Mouse (Mus musculus) MEL (cell line): Measurements from ENCODE around the gene Dnaja1. TPM values are rescaled to one million over a fixed set of nuclear protein-coding genes. Genes with fewer than 3 reads are reported as not detected.
A peak's percentile ranks its signal among the peaks of the same experiment; 100 is the strongest.

ENCODE experiments used
- DNase-seq: peaks from one replicate; pipeline ENCODE4 v3.0.0; 2011; ENCODE audit warnings: low read depth, low spot score
- H3K27ac ChIP-seq: 2 replicates; pipeline ENCODE4 v1.5.1; 2012; ENCODE audit warnings: low read depth, mild to moderate bottlenecking, control low read depth, low read length, moderate library complexity; ENCODE audit not compliant: control insufficient read depth
- H3K27me3 ChIP-seq, 2 experiments: fragments of 150-350 bp in 1 of 2; sonication (generic) in 1 of 2; 2 replicates each; pipeline ENCODE4 v1.6.1; 2012; ENCODE audit warnings: low read length in 2 of 2, mild to moderate bottlenecking in 2 of 2, improper control_type of control experiment in 1 of 2, moderate library complexity in 1 of 2; ENCODE audit not compliant: insufficient read depth in 2 of 2, control insufficient read depth in 1 of 2
- H3K36me3 ChIP-seq, 2 experiments: 2 replicates each; pipeline ENCODE4 v1.6.1; 2012 to 2014; ENCODE audit warnings: low read length in 2 of 2, improper control_type of control experiment in 1 of 2, inconsistent platforms in 1 of 2, mild to moderate bottlenecking in 1 of 2; ENCODE audit not compliant: insufficient read depth in 2 of 2, control insufficient read depth in 1 of 2
- H3K4me1 ChIP-seq, 2 experiments: fragments of 150-350 bp in 1 of 2; sonication (generic) in 1 of 2; 2 replicates each; pipeline ENCODE4 v1.6.1; 2012; ENCODE audit warnings: low read length in 2 of 2, improper control_type of control experiment in 1 of 2, mild to moderate bottlenecking in 1 of 2; ENCODE audit not compliant: insufficient read depth in 2 of 2, control insufficient read depth in 1 of 2
- H3K4me3 ChIP-seq, 2 experiments: fragments of 150-350 bp in 1 of 2; sonication (generic) in 1 of 2; 2 replicates each; pipeline ENCODE4 v1.5.1; 2012; ENCODE audit warnings: low read depth in 2 of 2, low read length in 2 of 2, mild to moderate bottlenecking in 2 of 2, moderate library complexity in 2 of 2, control low read depth in 1 of 2, improper control_type of control experiment in 1 of 2; ENCODE audit not compliant: control insufficient read depth in 1 of 2, insufficient read depth in 1 of 2
- H3K79me2 ChIP-seq: 2 replicates; pipeline ENCODE4 v1.6.1; 2012; ENCODE audit warnings: mild to moderate bottlenecking, low read length, moderate library complexity; ENCODE audit not compliant: control insufficient read depth, poor library complexity, insufficient read depth
- H3K9ac ChIP-seq: 2 replicates; pipeline ENCODE4 v1.6.1; 2012; ENCODE audit warnings: low read depth, mild to moderate bottlenecking, control low read depth, low read length, moderate library complexity; ENCODE audit not compliant: control insufficient read depth, poor library complexity, severe bottlenecking
- H3K9me3 ChIP-seq: fragments of 150-350 bp; sonication (generic); replicated peaks from 2 replicates; pipeline ENCODE4 v1.6.1; 2012; ENCODE audit warnings: mild to moderate bottlenecking, low read length, improper control_type of control experiment, moderate library complexity; ENCODE audit not compliant: insufficient read depth
- BHLHE40 ChIP-seq: IDR thresholded peaks from 2 replicates; pipeline ENCODE4 v1.6.1; 2012; ENCODE audit warnings: low read depth, mild to moderate bottlenecking, inconsistent platforms, low read length, improper control_type of control experiment, borderline replicate concordance
- CHD2 ChIP-seq: IDR thresholded peaks from 2 replicates; pipeline ENCODE4 v1.6.1; 2011; ENCODE audit warnings: low read length, improper control_type of control experiment
- E2F4 ChIP-seq: IDR thresholded peaks from 2 replicates; pipeline ENCODE4 v1.6.1; 2011; ENCODE audit warnings: low read depth, low read length, improper control_type of control experiment, borderline replicate concordance
- ELF1 ChIP-seq: IDR thresholded peaks from 2 replicates; pipeline ENCODE4 v1.6.1; 2014; ENCODE audit warnings: low read depth, mild to moderate bottlenecking, inconsistent platforms, low read length, improper control_type of control experiment, moderate library complexity
- EP300 ChIP-seq, 2 experiments: IDR thresholded peaks; 2 replicates each; pipeline ENCODE4 v1.6.1; 2011; ENCODE audit warnings: improper control_type of control experiment in 2 of 2, low read length in 2 of 2, low read depth in 1 of 2, mild to moderate bottlenecking in 1 of 2
- ETS1 ChIP-seq: IDR thresholded peaks from 2 replicates; pipeline ENCODE4 v1.6.1; 2012; ENCODE audit warnings: low read depth, mild to moderate bottlenecking, inconsistent platforms, low read length, improper control_type of control experiment, moderate library complexity
- GABPA ChIP-seq: IDR thresholded peaks from 2 replicates; pipeline ENCODE4 v1.6.1; 2012; ENCODE audit warnings: low read depth, mild to moderate bottlenecking, inconsistent platforms, low read length, improper control_type of control experiment, moderate library complexity
- GATA1 ChIP-seq: IDR thresholded peaks from 2 replicates; pipeline ENCODE4 v1.6.1; 2011; ENCODE audit warnings: low read depth, low read length, improper control_type of control experiment
- JUND ChIP-seq: IDR thresholded peaks from 2 replicates; pipeline ENCODE4 v1.6.1; 2011; ENCODE audit warnings: low read depth, mild to moderate bottlenecking, improper control_type of control experiment, low read length
- MAFK ChIP-seq: IDR thresholded peaks from 2 replicates; pipeline ENCODE4 v1.6.1; 2011; ENCODE audit warnings: low read depth, mild to moderate bottlenecking, low read length, improper control_type of control experiment, borderline replicate concordance
- MAX ChIP-seq: IDR thresholded peaks from 2 replicates; pipeline ENCODE4 v1.6.1; 2011; ENCODE audit warnings: low read length, improper control_type of control experiment
- MAZ ChIP-seq: IDR thresholded peaks from 2 replicates; pipeline ENCODE4 v1.6.1; 2012; ENCODE audit warnings: low read depth, mild to moderate bottlenecking, inconsistent platforms, low read length, improper control_type of control experiment
- MEF2A ChIP-seq: IDR thresholded peaks from 2 replicates; pipeline ENCODE4 v1.6.1; 2014; ENCODE audit warnings: low read depth, mild to moderate bottlenecking, inconsistent platforms, low read length, improper control_type of control experiment; ENCODE audit not compliant: poor library complexity, insufficient replicate concordance, severe bottlenecking; ENCODE audit errors: extremely low read depth
- MXI1 ChIP-seq: IDR thresholded peaks from 2 replicates; pipeline ENCODE4 v1.6.1; 2011; ENCODE audit warnings: mild to moderate bottlenecking, low read depth, low read length, improper control_type of control experiment
- MYB ChIP-seq: IDR thresholded peaks from 2 replicates; pipeline ENCODE4 v1.6.1; 2011; ENCODE audit warnings: mild to moderate bottlenecking, low read depth, low read length, improper control_type of control experiment
- MYC ChIP-seq: IDR thresholded peaks from 2 replicates; pipeline ENCODE4 v1.6.1; 2011; ENCODE audit warnings: low read depth, mild to moderate bottlenecking, low read length, improper control_type of control experiment, moderate library complexity
- NELFE ChIP-seq: IDR thresholded peaks from 2 replicates; pipeline ENCODE4 v1.6.1; 2011; ENCODE audit warnings: low read depth, low read length, improper control_type of control experiment
- NRF1 ChIP-seq: IDR thresholded peaks from 2 replicates; pipeline ENCODE4 v1.6.1; 2014; ENCODE audit warnings: low read depth, mild to moderate bottlenecking, inconsistent platforms, low read length, improper control_type of control experiment, moderate library complexity; ENCODE audit not compliant: poor library complexity, insufficient read depth, severe bottlenecking
- POLR2A ChIP-seq, 2 experiments: IDR thresholded peaks; 2 replicates each; pipeline ENCODE4 v1.6.1; 2011 to 2012; ENCODE audit warnings: low read length in 2 of 2, mild to moderate bottlenecking in 2 of 2, control low read depth in 1 of 2, improper control_type of control experiment in 1 of 2, low read depth in 1 of 2, moderate library complexity in 1 of 2; ENCODE audit not compliant: control insufficient read depth in 1 of 2, insufficient read depth in 1 of 2, poor library complexity in 1 of 2
- POLR2AphosphoS2 ChIP-seq: IDR thresholded peaks from 2 replicates; pipeline ENCODE4 v1.6.1; 2011; ENCODE audit warnings: low read length, improper control_type of control experiment
- RAD21 ChIP-seq: IDR thresholded peaks from 2 replicates; pipeline ENCODE4 v1.6.1; 2011; ENCODE audit warnings: mild to moderate bottlenecking, low read depth, low read length, improper control_type of control experiment
- RCOR1 ChIP-seq: IDR thresholded peaks from 2 replicates; pipeline ENCODE4 v1.6.1; 2012; ENCODE audit warnings: low read depth, mild to moderate bottlenecking, inconsistent platforms, low read length, improper control_type of control experiment
- SIN3A ChIP-seq: IDR thresholded peaks from 2 replicates; pipeline ENCODE4 v1.6.1; 2012; ENCODE audit warnings: low read length, improper control_type of control experiment, inconsistent platforms
- SMC3 ChIP-seq: IDR thresholded peaks from 2 replicates; pipeline ENCODE4 v1.6.1; 2011; ENCODE audit warnings: low read depth, low read length, improper control_type of control experiment
- TAL1 ChIP-seq: IDR thresholded peaks from 2 replicates; pipeline ENCODE4 v1.6.1; 2012; ENCODE audit warnings: mild to moderate bottlenecking, inconsistent platforms, low read length, moderate library complexity, mixed read lengths
- TBP ChIP-seq: IDR thresholded peaks from 2 replicates; pipeline ENCODE4 v1.8.0; 2011; ENCODE audit warnings: low read depth, low read length, improper control_type of control experiment
- TCF12 ChIP-seq: IDR thresholded peaks from 2 replicates; pipeline ENCODE4 v1.6.1; 2014; ENCODE audit warnings: low read depth, mild to moderate bottlenecking, inconsistent platforms, low read length, improper control_type of control experiment, moderate library complexity
- USF2 ChIP-seq, 2 experiments: IDR thresholded peaks; 2 replicates each; pipeline ENCODE4 v1.6.1; 2011 to 2012; ENCODE audit warnings: improper control_type of control experiment in 2 of 2, low read length in 2 of 2, borderline replicate concordance in 1 of 2, inconsistent platforms in 1 of 2, low read depth in 1 of 2, mild to moderate bottlenecking in 1 of 2; ENCODE audit not compliant: insufficient read depth in 1 of 2
- ZC3H11A ChIP-seq: IDR thresholded peaks from 2 replicates; pipeline ENCODE4 v1.6.1; 2012; ENCODE audit warnings: low read depth, mild to moderate bottlenecking, inconsistent platforms, low read length, improper control_type of control experiment
- ZKSCAN1 ChIP-seq: IDR thresholded peaks from 2 replicates; pipeline ENCODE4 v1.6.1; 2012; ENCODE audit warnings: low read depth, mild to moderate bottlenecking, inconsistent platforms, low read length, improper control_type of control experiment, moderate library complexity
- ZMIZ1 ChIP-seq: IDR thresholded peaks from 2 replicates; pipeline ENCODE4 v1.6.1; 2012; ENCODE audit warnings: low read depth, mild to moderate bottlenecking, inconsistent platforms, low read length, improper control_type of control experiment, moderate library complexity
- polyA plus RNA-seq, 2 experiments: library from polyadenylated mRNA; stranded (reverse) in 1 of 2; unstranded in 1 of 2; fragments of >175 nt in 1 of 2; fragments of >200 nt in 1 of 2; gene quantifications; 2 replicates each; pipeline versions ENCODE4 v1.2.1 to v1.2.4; 2012; ENCODE audit warnings: low replicate concordance in 2 of 2, low read depth in 1 of 2; ENCODE audit not compliant: insufficient read length in 2 of 2, insufficient read depth in 1 of 2, missing spikeins in 1 of 2
- total RNA-seq: library from RNA; depleted of rRNA; stranded (reverse); fragments of 300-350 nt; gene quantifications from 2 replicates; pipeline ENCODE4 v1.2.3, GENCODE M21; 2012

The Dnaja1 gene
- total and polyA plus RNA-seq, 3 experiments, result 108 to 482 (median 355) TPM

DNA sequence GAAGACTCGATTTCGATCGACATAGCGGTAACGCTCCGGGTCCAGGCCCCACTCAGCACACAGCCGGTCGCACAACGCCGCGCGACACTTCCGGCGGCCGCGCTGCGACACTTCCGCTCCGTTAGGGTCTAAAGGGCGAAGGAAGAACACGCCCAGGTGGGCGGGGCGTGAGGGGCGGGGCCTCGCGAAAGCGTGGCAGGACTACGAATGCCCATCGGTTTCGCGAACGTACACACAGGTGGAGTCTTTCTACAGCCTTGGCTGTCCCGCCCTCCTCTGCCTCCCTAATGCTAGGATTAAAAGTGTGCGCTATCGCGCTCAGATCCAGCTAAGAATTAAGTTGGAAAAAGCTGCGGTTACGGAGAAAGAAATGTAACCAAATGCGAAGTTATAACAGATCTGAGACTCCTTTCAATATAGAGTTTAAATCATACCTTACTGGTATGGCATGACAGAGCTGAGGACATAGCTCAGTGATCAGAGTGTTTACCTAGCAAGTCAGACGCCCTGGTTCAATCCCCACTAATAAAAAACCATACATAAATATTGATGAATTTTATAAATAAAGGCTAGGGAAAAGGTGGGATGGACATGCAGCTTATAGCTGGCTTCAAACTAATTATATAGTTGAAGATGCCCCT lies 36.0 kb downstream of the Dnaja1 start, which contains the start of gene Smu1 (continued):
- TF ChIP-seq POLR2AphosphoS2, result 0 out of 2 replicates have a peak, but pooled peaks have one; percentile 45
- no peak for TF ChIP-seq CHD2
- no peak for TF ChIP-seq GABPA
- TF ChIP-seq NRF1, result no peak
- TF ChIP-seq MYC, result peak; percentile 78; the same call in 1 of the 2 replicates
- no peak for TF ChIP-seq E2F4
- TF ChIP-seq ELF1, result peak; percentile 76; the same call in 1 of the 2 replicates
- TF ChIP-seq MEF2A, result no peak
- TF ChIP-seq JUND, result no peak
- 0 out of 2 replicates have a peak, but pooled peaks have one; percentile 54 for TF ChIP-seq ZMIZ1
- TF ChIP-seq MAFK, result no peak
- TF ChIP-seq NELFE, result peak; percentile 58
- no peak; the same call in 1 of the 2 replicates for TF ChIP-seq SMC3

DNA sequence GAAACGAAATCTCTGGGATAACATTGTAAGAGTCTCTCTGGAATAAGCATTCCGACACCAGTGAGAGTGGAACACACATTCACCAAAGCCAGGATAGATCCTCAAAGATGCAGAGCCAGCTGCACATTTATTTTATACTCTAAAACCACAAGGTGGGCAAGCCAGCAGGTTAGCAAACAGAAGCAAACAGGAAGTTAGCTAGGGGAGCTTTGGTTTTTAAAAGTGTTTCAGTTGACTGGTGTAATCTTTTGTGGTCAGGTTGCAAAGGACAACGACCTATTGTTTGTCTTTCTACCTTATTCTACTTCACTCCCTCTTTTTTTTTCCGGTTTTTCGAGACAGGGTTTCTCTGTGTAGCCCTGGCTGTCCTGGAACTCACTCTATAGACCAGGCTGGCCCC lies 37.9 kb downstream of the Dnaja1 start:
- H3K9ac ChIP-seq, result no peak overlapping the region
- DNase-seq, result peak; percentile 65
- H3K36me3 ChIP-seq, result peaks cover 3 to 13% of the 10 kb centered on the region in 2 experiments; a peak in 2 of 4 replicates
- no peaks in the 10 kb centered on the region; a peak in 1 of 4 replicates for H3K27me3 ChIP-seq
- H3K79me2 ChIP-seq, result peaks cover 12% of the 10 kb centered on the region
- H3K4me3 ChIP-seq, result 0 out of 4 replicates have a peak overlapping the region, but pooled peaks of 1 of the 2 experiments have one; percentile 9
- no peak overlapping the region for H3K27ac ChIP-seq
- H3K9me3 ChIP-seq, result no peaks in the 10 kb centered on the region
- peaks cover 0 to 14% of the 10 kb centered on the region in 2 experiments; a peak in 2 of 4 replicates for H3K4me1 ChIP-seq
- TF ChIP-seq NELFE (no peak), POLR2A (IDR thresholded peaks at IDR 0.05; ENCODE audit: control insufficient read depth in 1 of 2, insufficient read depth in 1 of 2, low read depth in 1 of 2, low read length in 2 of 2, poor library complexity in 1 of 2) (no peak), MYB (peak; percentile 42; the same call in 1 of the 2 replicates), MXI1 (no peak), E2F4 (no peak), ZC3H11A (no peak), RAD21 (no peak), BHLHE40 (no peak), MAFK (no peak), JUND (no peak), ELF1 (no peak), ZKSCAN1 (no peak), ETS1 (0 out of 2 replicates have a peak, but pooled peaks have one; percentile 33), SIN3A (peak; percentile 40; the same call in 1 of the 2 replicates), NRF1 (no peak), EP300 (IDR thresholded peaks at IDR 0.05; ENCODE audit: low read depth in 1 of 2, low read length in 2 of 2) (peak in 1 of 2 experiments; percentile 68; a peak in 3 of 4 replicates), RCOR1 (no peak; the same call in 1 of the 2 replicates), MYC (no peak), MAX (0 out of 2 replicates have a peak, but pooled peaks have one; percentile 27), MAZ (no peak), TBP (no peak), USF2 (IDR thresholded peaks at IDR 0.05; ENCODE audit: borderline replicate concordance in 1 of 2, insufficient read depth in 1 of 2, low read depth in 1 of 2, low read length in 2 of 2) (no peak), ZMIZ1 (no peak), SMC3 (no peak), GATA1 (no peak), TAL1 (peak; percentile 23; the same call in 1 of the 2 replicates), CHD2 (no peak), TCF12 (0 out of 2 replicates have a peak, but pooled peaks have one; percentile 23), GABPA (no peak)
